ENCODE assay signal across 11 mouse cellular contexts in the genomic region with DNA sequence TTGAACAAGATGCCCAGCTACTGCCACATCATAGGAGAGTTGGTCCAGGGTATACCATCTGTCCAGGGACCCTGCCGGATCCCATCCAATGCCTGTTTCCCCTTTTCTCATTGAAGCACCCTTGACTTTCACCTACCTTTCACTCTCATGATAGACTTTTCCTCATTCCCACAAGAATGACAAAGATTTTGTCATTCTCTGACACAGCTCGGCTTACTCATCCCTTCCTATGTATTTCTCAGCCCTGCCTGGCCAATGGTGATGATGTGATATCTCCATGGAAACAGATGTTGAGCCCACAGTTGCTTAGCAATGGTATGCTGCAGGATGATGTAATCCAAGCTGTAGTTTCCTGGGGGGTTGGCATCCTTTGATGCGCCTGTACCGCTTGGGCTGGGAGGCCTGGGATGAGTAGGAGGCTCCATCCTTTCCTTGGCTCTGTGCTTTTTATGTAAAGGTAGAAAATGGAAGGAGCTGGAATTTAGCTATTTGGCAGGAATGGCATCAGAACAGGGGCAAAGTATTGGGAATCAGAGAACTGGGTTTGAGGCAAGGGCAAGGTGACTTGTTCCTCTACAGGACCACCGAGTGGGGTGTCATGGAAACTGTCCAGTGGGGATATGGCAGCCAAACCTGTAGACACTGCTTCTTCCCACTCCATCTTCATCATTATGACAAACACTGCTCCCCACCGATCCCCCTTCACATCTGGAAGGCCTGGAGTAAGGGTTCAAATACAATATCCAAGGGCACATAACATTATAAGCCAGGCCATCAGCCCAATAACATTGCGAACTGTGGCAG.
DNase-seq lines count a peak whose midpoint lies in the region; ATAC-seq and TF ChIP-seq lines count a peak whose summit lies in the region.
"Had no signal": no experiment of that assay in that cellular context is flagged by ENCODE, and none has a peak within 500 bp of the region (broad histone marks: within the 10 kb centered on the region; RNA-seq: fewer than 3 reads in every experiment).

No protein-coding gene starts in this region.

- H3K4me2 ChIP-seq in forebrain, postnatal 0 days (ENCODE audit: low read depth), result peak overlapping the region; percentile 29
- H3K4me2 ChIP-seq in neural tube, embryonic 15.5 days, result no peak overlapping the region
- H3K4me2 ChIP-seq in stomach, postnatal 0 days (replicated peaks; ENCODE audit: low read depth), result no peak overlapping the region
- no peak overlapping the region for H3K4me2 ChIP-seq in lung, postnatal 0 days (replicated peaks; ENCODE audit: low read depth, low read length)
- H3K4me2 ChIP-seq: embryonic facial prominence, embryonic 13.5 days had no signal

- TF ChIP-seq CTCF in forebrain, postnatal 0 days (IDR thresholded peaks at IDR 0.05; ENCODE audit: low read depth), result no peak
- TF ChIP-seq CTCF in stomach, postnatal 0 days (IDR thresholded peaks at IDR 0.05; ENCODE audit: low read depth), result no peak
- TF ChIP-seq CTCF in lung, postnatal 0 days (IDR thresholded peaks at IDR 0.05), result no peak

- WGBS in forebrain, postnatal 0 days, result 67% methylated on average over 7 of the region's 7 CpGs
- 72% methylated on average over 7 of the region's 7 CpGs for WGBS in neural tube, embryonic 15.5 days
- 91% methylated on average over 7 of the region's 7 CpGs for WGBS in stomach, postnatal 0 days
- WGBS in lung, postnatal 0 days, result 79% methylated on average over 7 of the region's 7 CpGs

- 0 out of 2 replicates have a peak overlapping the region, but pooled peaks have one; percentile 14 for H3K9ac ChIP-seq in forebrain, postnatal 0 days
- no peak overlapping the region for H3K9ac ChIP-seq in neural tube, embryonic 15.5 days (replicated peaks)
- H3K9ac ChIP-seq in stomach, postnatal 0 days (ENCODE audit: low read length), result no peak overlapping the region
- no peak overlapping the region for H3K9ac ChIP-seq in lung, postnatal 0 days (replicated peaks; ENCODE audit: low read depth)
- H3K9ac ChIP-seq: embryonic facial prominence, embryonic 13.5 days; liver, embryonic 14.5 days had no signal

- no peaks in the 10 kb centered on the region for H3K27me3 ChIP-seq in forebrain, postnatal 0 days (ENCODE audit: insufficient read depth, low read length)
- H3K27me3 ChIP-seq in neural tube, embryonic 15.5 days (replicated peaks), result no peaks in the 10 kb centered on the region
- H3K27me3 ChIP-seq in stomach, postnatal 0 days (ENCODE audit: control insufficient read depth, insufficient read depth, low read length), result no peaks in the 10 kb centered on the region
- H3K27me3 ChIP-seq in lung, postnatal 0 days (replicated peaks; ENCODE audit: insufficient read depth, low read length), result no peaks in the 10 kb centered on the region
- H3K27me3 ChIP-seq: embryonic facial prominence, embryonic 13.5 days had no signal

- TF ChIP-seq EP300 in stomach, postnatal 0 days (optimal IDR thresholded peaks at IDR 0.05), result no peak
- TF ChIP-seq EP300 in lung, postnatal 0 days (IDR thresholded peaks at IDR 0.05), result no peak

- H3K4me3 ChIP-seq in forebrain, postnatal 0 days (ENCODE audit: low read depth, low read length), result no peak overlapping the region
- H3K4me3 ChIP-seq in neural tube, embryonic 15.5 days (replicated peaks), result no peak overlapping the region
- no peak overlapping the region for H3K4me3 ChIP-seq in stomach, postnatal 0 days (ENCODE audit: low read depth, low read length)
- H3K4me3 ChIP-seq in lung, postnatal 0 days (ENCODE audit: low read depth, low read length), result no peak overlapping the region
- H3K4me3 ChIP-seq: embryonic facial prominence, embryonic 13.5 days had no signal

- peak; percentile 13 for DNase-seq in cerebellum, postnatal 14 days
- no peak for DNase-seq in cerebellum, postnatal 36 days
- DNase-seq in forebrain, postnatal 0 days, result peak; percentile 78
- peak; percentile 26 to 28 for DNase-seq in layer of hippocampus, postnatal 25 days (ENCODE audit: extremely low spot score in 1 of 2, low spot score in 1 of 2)
- no peak for DNase-seq in stomach, postnatal 0 days (ENCODE audit: low spot score)
- no peak for DNase-seq in heart, adult 8-10 months (ENCODE audit: low spot score)
- no peak for DNase-seq in lung, postnatal 0 days (ENCODE audit: low spot score)
- DNase-seq: thymus, postnatal 25 days had no signal

- no peaks in the 10 kb centered on the region for H3K9me3 ChIP-seq in forebrain, postnatal 0 days (ENCODE audit: low read length)
- H3K9me3 ChIP-seq in neural tube, embryonic 15.5 days (replicated peaks), result no peaks in the 10 kb centered on the region
- no peaks in the 10 kb centered on the region for H3K9me3 ChIP-seq in stomach, postnatal 0 days (ENCODE audit: control insufficient read depth, low read length)
- no peaks in the 10 kb centered on the region for H3K9me3 ChIP-seq in lung, postnatal 0 days (ENCODE audit: low read length)

- peak overlapping the region; percentile 78 for H3K27ac ChIP-seq in forebrain, postnatal 0 days (ENCODE audit: low read depth, low read length)
- H3K27ac ChIP-seq in neural tube, embryonic 15.5 days (replicated peaks), result peak overlapping the region; percentile 25; the same call in 1 of the 2 replicates
- no peak overlapping the region for H3K27ac ChIP-seq in stomach, postnatal 0 days (replicated peaks)
- no peak overlapping the region for H3K27ac ChIP-seq in lung, postnatal 0 days (ENCODE audit: low read length)
- H3K27ac ChIP-seq: embryonic facial prominence, embryonic 13.5 days; liver, embryonic 14.5 days had no signal

- ATAC-seq in forebrain, postnatal 0 days, result peak; percentile 97
- ATAC-seq in neural tube, embryonic 15.5 days (ENCODE audit: low FRiP score), result peak; percentile 95
- ATAC-seq in stomach, postnatal 0 days (ENCODE audit: low FRiP score, low TSS enrichment), result no peak
- no peak for ATAC-seq in lung, postnatal 0 days

- H3K4me1 ChIP-seq in forebrain, postnatal 0 days (ENCODE audit: insufficient read depth), result peaks cover 16% of the 10 kb centered on the region
- H3K4me1 ChIP-seq in neural tube, embryonic 15.5 days, result peaks cover 6% of the 10 kb centered on the region
- no peaks in the 10 kb centered on the region for H3K4me1 ChIP-seq in stomach, postnatal 0 days (replicated peaks; ENCODE audit: control insufficient read depth, insufficient read depth)
- H3K4me1 ChIP-seq in lung, postnatal 0 days (ENCODE audit: insufficient read depth, low read depth, low read length), result no peaks in the 10 kb centered on the region
- H3K4me1 ChIP-seq: embryonic facial prominence, embryonic 13.5 days had no signal

- H3K36me3 ChIP-seq in forebrain, postnatal 0 days (ENCODE audit: insufficient read depth), result no peaks in the 10 kb centered on the region
- no peaks in the 10 kb centered on the region for H3K36me3 ChIP-seq in neural tube, embryonic 15.5 days
- H3K36me3 ChIP-seq in stomach, postnatal 0 days (ENCODE audit: control insufficient read depth, insufficient read depth, low read length), result no peaks in the 10 kb centered on the region
- no peaks in the 10 kb centered on the region for H3K36me3 ChIP-seq in lung, postnatal 0 days (ENCODE audit: insufficient read depth, low read length)
- H3K36me3 ChIP-seq: embryonic facial prominence, embryonic 13.5 days had no signal

Comparison
In these comparisons a context has a peak if more than half of its experiments do, and no peak if none do; other contexts are left out.
1. DNase-seq: peak in cerebellum, postnatal 14 days (2 of 2), forebrain, postnatal 0 days (single experiment) and layer of hippocampus, postnatal 25 days (2 of 2); none in cerebellum, postnatal 36 days (0 of 2), stomach, postnatal 0 days (single experiment), heart, adult 8-10 months (single experiment) and lung, postnatal 0 days (single experiment).
2. ATAC-seq: peak in forebrain, postnatal 0 days (single experiment) and neural tube, embryonic 15.5 days (single experiment); none in stomach, postnatal 0 days (single experiment) and lung, postnatal 0 days (single experiment).
3. H3K27ac ChIP-seq: peak in forebrain, postnatal 0 days (single experiment) and neural tube, embryonic 15.5 days (single experiment); none in stomach, postnatal 0 days (single experiment) and lung, postnatal 0 days (single experiment).